Mouse (Mus musculus) heart, postnatal 36 days (tissue): ENCODE measurements at regions not wholly inside any gene's neighbourhood (a gene's known extent, or its start where the extent isn't known, plus 50 kb on each side); places are given as distances from the start of the nearest gene placed in this dataset.
"Not testable (repeated sequence)": the region's sequence is repeated elsewhere in the genome, so short reads cannot be mapped to it uniquely, and the experiment has no call there.

Experiments used
- DNase-seq, 2 experiments: peaks; one replicate each; pipeline ENCODE4 v3.0.0; 2021 to 2022
- intact Hi-C: fragments of 180-260 bp; cut with DNase I; formaldehyde crosslinking; loops from one replicate; pipeline ENCODE4 v1.15.1; 2025

DNA sequence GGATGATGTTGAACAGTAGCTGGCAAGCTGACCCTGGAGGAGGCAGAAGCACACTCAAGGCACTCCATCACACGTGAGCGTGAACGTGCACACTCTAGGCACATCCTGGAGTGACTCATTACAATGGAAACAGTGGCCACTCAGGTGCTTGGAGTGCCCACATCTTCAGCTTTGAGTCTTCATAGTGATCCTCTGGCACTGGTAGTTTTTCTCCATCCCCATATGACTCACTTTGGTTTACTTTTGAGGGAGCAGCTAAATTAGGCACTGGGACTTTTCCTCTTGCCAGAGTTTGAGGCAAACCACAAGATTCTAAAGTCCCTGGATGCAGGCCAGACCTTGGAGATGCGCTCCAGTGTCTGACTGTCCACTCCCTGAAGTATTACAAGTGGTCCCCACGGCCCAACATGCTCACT, 52.5 kb upstream of the Slc44a3 start:
- peak in 1 of 2 experiments; percentile 41 for DNase-seq
- intact Hi-C loops, result no loop called here

DNA sequence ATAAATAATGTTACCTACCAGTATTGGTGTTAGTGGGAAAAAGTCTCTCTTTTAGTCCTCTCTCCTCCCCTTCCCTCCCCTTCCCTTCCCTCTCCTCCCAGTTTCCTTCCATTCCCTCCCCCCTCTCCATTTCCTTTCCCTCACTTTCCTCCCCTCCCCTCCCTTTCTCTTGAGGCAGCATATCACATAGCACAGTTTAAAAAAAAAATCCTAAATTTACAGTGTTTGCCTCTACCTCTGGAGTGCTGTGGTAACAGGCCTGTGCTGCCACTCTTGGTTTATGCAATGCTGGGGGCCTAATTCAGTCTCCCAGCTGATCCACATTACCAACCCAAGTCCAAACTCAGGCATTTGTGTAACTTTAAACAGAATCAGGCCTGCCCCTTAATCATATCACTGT, 52.1 kb upstream of the Slc44a3 start:
- no peak for DNase-seq
- intact Hi-C loops, result no loop called here

DNA sequence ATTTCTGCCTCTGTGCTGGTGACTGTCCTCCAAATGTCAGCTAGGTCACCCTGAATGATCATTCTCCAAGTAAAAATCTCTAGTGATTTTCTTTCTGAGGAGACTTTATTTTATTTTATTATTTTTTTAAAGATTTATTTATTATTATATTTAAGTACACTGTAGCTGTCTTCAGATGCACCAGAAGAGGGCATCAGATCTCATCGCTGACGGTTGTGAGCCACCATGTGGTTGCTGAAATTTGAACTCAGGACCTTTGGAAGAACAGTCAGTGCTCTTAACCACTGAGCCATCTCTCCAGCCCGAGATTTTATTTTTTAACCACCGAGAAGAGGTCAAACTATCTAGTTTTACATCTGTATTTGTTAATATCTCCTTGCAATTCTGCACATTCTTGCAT, 50.5 kb upstream of the Slc44a3 start:
- intact Hi-C loops, DNase-seq: not testable (repeated sequence)
